Mouse (Mus musculus) brain, embryonic 14.5 days (tissue): Measurements from ENCODE around the gene Prkab2.

Source experiments
- CTCF ChIP-seq: fragments of 200-500 bp; IDR thresholded peaks from 2 replicates; pipeline ENCODE4 v1.5.1; 2012; ENCODE audit warnings: inconsistent platforms, mild to moderate bottlenecking, moderate library complexity, borderline replicate concordance; ENCODE audit not compliant: insufficient read depth, insufficient read length; ENCODE audit errors: extremely low read depth
- POLR2A ChIP-seq: fragments of 200-500 bp; IDR thresholded peaks from 2 replicates; pipeline ENCODE4 v1.6.1; 2012; ENCODE audit warnings: mild to moderate bottlenecking, inconsistent platforms, borderline replicate concordance; ENCODE audit not compliant: poor library complexity, insufficient read depth, insufficient read length, severe bottlenecking; ENCODE audit errors: extremely low read depth

- TF ChIP-seq CTCF (no peak), POLR2A (no peak)
These were observed 44.6 kb downstream of the Prkab2 start for GRCm38 (mm10) chr3:97702448-97703080.
